Mouse (Mus musculus) MEL (cell line): ENCODE data around the gene Rragd. TPM values are rescaled to one million over a fixed set of nuclear protein-coding genes. Genes with fewer than 3 reads are reported as not detected.

Experiments
- DNase-seq: peaks from one replicate; pipeline ENCODE4 v3.0.0; 2011; ENCODE audit warnings: low read depth, low spot score
- H3K27ac ChIP-seq: 2 replicates; pipeline ENCODE4 v1.5.1; 2012; ENCODE audit warnings: low read depth, mild to moderate bottlenecking, control low read depth, low read length, moderate library complexity; ENCODE audit not compliant: control insufficient read depth
- H3K27me3 ChIP-seq, 2 experiments: fragments of 150-350 bp in 1 of 2; sonication (generic) in 1 of 2; 2 replicates each; pipeline ENCODE4 v1.6.1; 2012; ENCODE audit warnings: low read length in 2 of 2, mild to moderate bottlenecking in 2 of 2, improper control_type of control experiment in 1 of 2, moderate library complexity in 1 of 2; ENCODE audit not compliant: insufficient read depth in 2 of 2, control insufficient read depth in 1 of 2
- H3K36me3 ChIP-seq, 2 experiments: 2 replicates each; pipeline ENCODE4 v1.6.1; 2012 to 2014; ENCODE audit warnings: low read length in 2 of 2, improper control_type of control experiment in 1 of 2, inconsistent platforms in 1 of 2, mild to moderate bottlenecking in 1 of 2; ENCODE audit not compliant: insufficient read depth in 2 of 2, control insufficient read depth in 1 of 2
- H3K4me1 ChIP-seq, 2 experiments: fragments of 150-350 bp in 1 of 2; sonication (generic) in 1 of 2; 2 replicates each; pipeline ENCODE4 v1.6.1; 2012; ENCODE audit warnings: low read length in 2 of 2, improper control_type of control experiment in 1 of 2, mild to moderate bottlenecking in 1 of 2; ENCODE audit not compliant: insufficient read depth in 2 of 2, control insufficient read depth in 1 of 2
- H3K4me3 ChIP-seq, 2 experiments: fragments of 150-350 bp in 1 of 2; sonication (generic) in 1 of 2; 2 replicates each; pipeline ENCODE4 v1.5.1; 2012; ENCODE audit warnings: low read depth in 2 of 2, low read length in 2 of 2, mild to moderate bottlenecking in 2 of 2, moderate library complexity in 2 of 2, control low read depth in 1 of 2, improper control_type of control experiment in 1 of 2; ENCODE audit not compliant: control insufficient read depth in 1 of 2, insufficient read depth in 1 of 2
- H3K79me2 ChIP-seq: 2 replicates; pipeline ENCODE4 v1.6.1; 2012; ENCODE audit warnings: mild to moderate bottlenecking, low read length, moderate library complexity; ENCODE audit not compliant: control insufficient read depth, poor library complexity, insufficient read depth
- H3K9ac ChIP-seq: 2 replicates; pipeline ENCODE4 v1.6.1; 2012; ENCODE audit warnings: low read depth, mild to moderate bottlenecking, control low read depth, low read length, moderate library complexity; ENCODE audit not compliant: control insufficient read depth, poor library complexity, severe bottlenecking
- H3K9me3 ChIP-seq: fragments of 150-350 bp; sonication (generic); replicated peaks from 2 replicates; pipeline ENCODE4 v1.6.1; 2012; ENCODE audit warnings: mild to moderate bottlenecking, low read length, improper control_type of control experiment, moderate library complexity; ENCODE audit not compliant: insufficient read depth
- CHD2 ChIP-seq: IDR thresholded peaks from 2 replicates; pipeline ENCODE4 v1.6.1; 2011; ENCODE audit warnings: low read length, improper control_type of control experiment
- E2F4 ChIP-seq: IDR thresholded peaks from 2 replicates; pipeline ENCODE4 v1.6.1; 2011; ENCODE audit warnings: low read depth, low read length, improper control_type of control experiment, borderline replicate concordance
- ELF1 ChIP-seq: IDR thresholded peaks from 2 replicates; pipeline ENCODE4 v1.6.1; 2014; ENCODE audit warnings: low read depth, mild to moderate bottlenecking, inconsistent platforms, low read length, improper control_type of control experiment, moderate library complexity
- EP300 ChIP-seq, 2 experiments: IDR thresholded peaks; 2 replicates each; pipeline ENCODE4 v1.6.1; 2011; ENCODE audit warnings: improper control_type of control experiment in 2 of 2, low read length in 2 of 2, low read depth in 1 of 2, mild to moderate bottlenecking in 1 of 2
- GATA1 ChIP-seq: IDR thresholded peaks from 2 replicates; pipeline ENCODE4 v1.6.1; 2011; ENCODE audit warnings: low read depth, low read length, improper control_type of control experiment
- JUND ChIP-seq: IDR thresholded peaks from 2 replicates; pipeline ENCODE4 v1.6.1; 2011; ENCODE audit warnings: low read depth, mild to moderate bottlenecking, improper control_type of control experiment, low read length
- MAFK ChIP-seq: IDR thresholded peaks from 2 replicates; pipeline ENCODE4 v1.6.1; 2011; ENCODE audit warnings: low read depth, mild to moderate bottlenecking, low read length, improper control_type of control experiment, borderline replicate concordance
- MXI1 ChIP-seq: IDR thresholded peaks from 2 replicates; pipeline ENCODE4 v1.6.1; 2011; ENCODE audit warnings: mild to moderate bottlenecking, low read depth, low read length, improper control_type of control experiment
- MYB ChIP-seq: IDR thresholded peaks from 2 replicates; pipeline ENCODE4 v1.6.1; 2011; ENCODE audit warnings: mild to moderate bottlenecking, low read depth, low read length, improper control_type of control experiment
- MYC ChIP-seq: IDR thresholded peaks from 2 replicates; pipeline ENCODE4 v1.6.1; 2011; ENCODE audit warnings: low read depth, mild to moderate bottlenecking, low read length, improper control_type of control experiment, moderate library complexity
- NELFE ChIP-seq: IDR thresholded peaks from 2 replicates; pipeline ENCODE4 v1.6.1; 2011; ENCODE audit warnings: low read depth, low read length, improper control_type of control experiment
- NRF1 ChIP-seq: IDR thresholded peaks from 2 replicates; pipeline ENCODE4 v1.6.1; 2014; ENCODE audit warnings: low read depth, mild to moderate bottlenecking, inconsistent platforms, low read length, improper control_type of control experiment, moderate library complexity; ENCODE audit not compliant: poor library complexity, insufficient read depth, severe bottlenecking
- POLR2A ChIP-seq, 2 experiments: IDR thresholded peaks; 2 replicates each; pipeline ENCODE4 v1.6.1; 2011 to 2012; ENCODE audit warnings: low read length in 2 of 2, mild to moderate bottlenecking in 2 of 2, control low read depth in 1 of 2, improper control_type of control experiment in 1 of 2, low read depth in 1 of 2, moderate library complexity in 1 of 2; ENCODE audit not compliant: control insufficient read depth in 1 of 2, insufficient read depth in 1 of 2, poor library complexity in 1 of 2
- POLR2AphosphoS2 ChIP-seq: IDR thresholded peaks from 2 replicates; pipeline ENCODE4 v1.6.1; 2011; ENCODE audit warnings: low read length, improper control_type of control experiment
- POLR2AphosphoS5 ChIP-seq: IDR thresholded peaks from 2 replicates; pipeline ENCODE4 v1.6.1; 2012; ENCODE audit warnings: low read depth, borderline replicate concordance, mild to moderate bottlenecking, inconsistent platforms, low read length, moderate library complexity, mixed read lengths
- RAD21 ChIP-seq: IDR thresholded peaks from 2 replicates; pipeline ENCODE4 v1.6.1; 2011; ENCODE audit warnings: mild to moderate bottlenecking, low read depth, low read length, improper control_type of control experiment
- RCOR1 ChIP-seq: IDR thresholded peaks from 2 replicates; pipeline ENCODE4 v1.6.1; 2012; ENCODE audit warnings: low read depth, mild to moderate bottlenecking, inconsistent platforms, low read length, improper control_type of control experiment
- SIN3A ChIP-seq: IDR thresholded peaks from 2 replicates; pipeline ENCODE4 v1.6.1; 2012; ENCODE audit warnings: low read length, improper control_type of control experiment, inconsistent platforms
- SMC3 ChIP-seq: IDR thresholded peaks from 2 replicates; pipeline ENCODE4 v1.6.1; 2011; ENCODE audit warnings: low read depth, low read length, improper control_type of control experiment
- TAL1 ChIP-seq: IDR thresholded peaks from 2 replicates; pipeline ENCODE4 v1.6.1; 2012; ENCODE audit warnings: mild to moderate bottlenecking, inconsistent platforms, low read length, moderate library complexity, mixed read lengths
- USF1 ChIP-seq: IDR thresholded peaks from 2 replicates; pipeline ENCODE4 v1.6.1; 2014; ENCODE audit warnings: low read depth, mild to moderate bottlenecking, inconsistent platforms, low read length, improper control_type of control experiment, moderate library complexity
- USF2 ChIP-seq, 2 experiments: IDR thresholded peaks; 2 replicates each; pipeline ENCODE4 v1.6.1; 2011 to 2012; ENCODE audit warnings: improper control_type of control experiment in 2 of 2, low read length in 2 of 2, borderline replicate concordance in 1 of 2, inconsistent platforms in 1 of 2, low read depth in 1 of 2, mild to moderate bottlenecking in 1 of 2; ENCODE audit not compliant: insufficient read depth in 1 of 2
- ZC3H11A ChIP-seq: IDR thresholded peaks from 2 replicates; pipeline ENCODE4 v1.6.1; 2012; ENCODE audit warnings: low read depth, mild to moderate bottlenecking, inconsistent platforms, low read length, improper control_type of control experiment
- ZKSCAN1 ChIP-seq: IDR thresholded peaks from 2 replicates; pipeline ENCODE4 v1.6.1; 2012; ENCODE audit warnings: low read depth, mild to moderate bottlenecking, inconsistent platforms, low read length, improper control_type of control experiment, moderate library complexity
- ZMIZ1 ChIP-seq: IDR thresholded peaks from 2 replicates; pipeline ENCODE4 v1.6.1; 2012; ENCODE audit warnings: low read depth, mild to moderate bottlenecking, inconsistent platforms, low read length, improper control_type of control experiment, moderate library complexity
- polyA plus RNA-seq, 2 experiments: library from polyadenylated mRNA; stranded (reverse) in 1 of 2; unstranded in 1 of 2; fragments of >175 nt in 1 of 2; fragments of >200 nt in 1 of 2; gene quantifications; 2 replicates each; pipeline versions ENCODE4 v1.2.1 to v1.2.4; 2012; ENCODE audit warnings: low replicate concordance in 2 of 2, low read depth in 1 of 2; ENCODE audit not compliant: insufficient read length in 2 of 2, insufficient read depth in 1 of 2, missing spikeins in 1 of 2
- total RNA-seq: library from RNA; depleted of rRNA; stranded (reverse); fragments of 300-350 nt; gene quantifications from 2 replicates; pipeline ENCODE4 v1.2.3, GENCODE M21; 2012

Gene Rragd
- total and polyA plus RNA-seq, 3 experiments = not detected

DNA sequence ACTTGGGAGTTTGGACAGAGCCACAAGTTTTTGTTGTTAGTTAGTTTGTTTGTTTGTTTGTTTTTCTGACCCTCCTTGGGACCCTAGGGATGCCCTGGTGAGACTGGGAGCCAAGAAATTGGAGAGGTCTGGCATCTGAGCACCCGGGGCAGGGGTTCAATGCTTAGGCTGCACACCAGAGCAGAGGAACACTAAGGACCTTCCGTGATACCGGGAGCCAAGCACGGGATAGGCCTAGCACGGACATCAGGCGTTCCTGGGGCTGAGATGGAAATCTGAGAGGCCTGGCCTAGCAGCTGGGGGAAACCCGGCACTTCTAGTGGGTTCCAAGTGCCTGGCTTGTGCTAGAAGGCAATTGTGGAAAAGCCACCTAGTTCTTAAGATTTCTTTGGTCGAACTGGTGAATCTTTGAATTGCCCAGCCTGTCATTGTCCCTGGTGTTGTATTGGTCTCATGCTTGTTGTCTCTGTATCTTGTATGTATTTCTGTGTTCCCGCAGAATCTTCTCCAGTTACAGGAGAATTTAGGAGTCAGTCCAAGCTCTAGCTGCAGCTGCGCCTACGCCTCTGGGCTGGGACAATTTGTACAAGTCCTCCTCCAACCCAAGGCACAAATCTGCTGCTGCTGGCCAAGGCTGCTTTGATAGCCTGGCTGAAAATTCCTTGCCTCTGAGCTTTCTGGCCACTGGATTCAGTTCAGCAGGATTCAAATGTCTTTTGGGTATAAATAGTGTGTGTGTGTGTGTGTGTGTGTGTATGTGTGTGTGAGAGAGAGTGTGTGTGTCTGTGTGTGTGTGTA lies 75.3 kb downstream of the Rragd start (continued):
- TF ChIP-seq USF2 (IDR thresholded peaks at IDR 0.05; ENCODE audit: borderline replicate concordance in 1 of 2, insufficient read depth in 1 of 2, low read depth in 1 of 2, low read length in 2 of 2) (no peak), POLR2A (IDR thresholded peaks at IDR 0.05; ENCODE audit: control insufficient read depth in 1 of 2, insufficient read depth in 1 of 2, low read depth in 1 of 2, low read length in 2 of 2, poor library complexity in 1 of 2) (no peak)

DNA sequence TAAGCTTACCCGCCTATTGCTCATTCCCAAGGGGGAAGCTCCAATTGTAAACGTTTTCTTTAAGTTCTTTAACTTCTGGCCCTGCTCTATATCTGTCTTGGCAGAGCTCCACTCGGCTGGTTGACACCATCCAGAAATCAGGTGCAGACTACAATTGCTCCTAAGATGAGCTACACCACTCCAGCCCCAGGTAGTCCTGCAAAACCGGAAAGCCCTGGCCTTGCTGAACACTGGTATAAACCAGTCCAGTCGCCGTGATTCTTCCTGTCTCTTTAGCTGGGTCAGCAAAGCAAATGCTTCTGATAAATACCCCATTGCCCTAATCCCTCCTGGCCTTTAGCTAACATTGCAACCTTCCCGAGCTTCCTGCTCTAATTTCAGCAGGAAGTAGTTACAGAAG lies 78.3 kb downstream of the Rragd start:
- no peaks in the 10 kb centered on the region for H3K4me1 ChIP-seq
- no peak overlapping the region for H3K4me3 ChIP-seq
- H3K36me3 ChIP-seq = no peaks in the 10 kb centered on the region
- H3K9me3 ChIP-seq = no peaks in the 10 kb centered on the region
- no peak for DNase-seq
- TF ChIP-seq EP300 (IDR thresholded peaks at IDR 0.05; ENCODE audit: low read depth in 1 of 2, low read length in 2 of 2) (no peak), RAD21 (no peak), JUND (no peak), TAL1 (no peak), SMC3 (no peak), MAFK (no peak), ZMIZ1 (no peak), POLR2AphosphoS2 (no peak), CHD2 (no peak), USF1 (no peak), POLR2A (IDR thresholded peaks at IDR 0.05; ENCODE audit: control insufficient read depth in 1 of 2, insufficient read depth in 1 of 2, low read depth in 1 of 2, low read length in 2 of 2, poor library complexity in 1 of 2) (no peak), USF2 (IDR thresholded peaks at IDR 0.05; ENCODE audit: borderline replicate concordance in 1 of 2, insufficient read depth in 1 of 2, low read depth in 1 of 2, low read length in 2 of 2) (no peak), GATA1 (no peak), ZC3H11A (no peak), E2F4 (no peak)
- H3K27ac ChIP-seq = no peak overlapping the region
- H3K27me3 ChIP-seq = no peaks in the 10 kb centered on the region
- no peak overlapping the region for H3K9ac ChIP-seq
- H3K79me2 ChIP-seq = no peaks in the 10 kb centered on the region

DNA sequence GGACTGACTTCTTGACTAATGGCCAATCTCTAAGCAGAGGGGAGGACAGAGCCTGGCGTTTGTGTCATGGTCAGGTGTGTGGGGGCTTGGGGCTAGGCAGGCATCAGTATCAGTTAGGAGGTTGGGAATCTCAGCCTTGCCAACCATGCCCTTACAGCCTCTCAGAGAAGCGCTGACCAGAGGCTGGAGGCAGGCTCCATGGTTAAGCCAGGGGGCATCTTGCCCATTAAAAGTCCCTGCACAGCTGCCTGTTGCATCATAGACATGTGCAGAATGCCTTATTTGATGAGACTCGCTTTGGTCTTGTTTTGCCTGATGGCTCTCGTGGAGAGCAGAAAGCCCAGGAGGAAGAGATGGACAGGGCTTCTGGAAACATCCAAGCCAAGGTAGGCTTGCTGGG lies 80.1 kb downstream of the Rragd start, which contains the start of gene Gabrr2:
Gene Gabrr2, plus strand, starts transcription at position 19 of the 400 bp plus-strand sequence.
- Histone ChIP-seq H3K27me3 (no peaks in the 10 kb centered on the region), H3K36me3 (no peaks in the 10 kb centered on the region), H3K4me3 (no peak within 1 kb of the TSS), H3K9ac (no peak within 1 kb of the TSS), H3K9me3 (no peaks in the 10 kb centered on the region), H3K4me1 (no peaks in the 10 kb centered on the region), H3K79me2 (no peaks in the 10 kb centered on the region), H3K27ac (no peak within 1 kb of the TSS)
- TF ChIP-seq ZKSCAN1 (no peak), POLR2AphosphoS5 (no peak), NRF1 (no peak), NELFE (no peak), ELF1 (no peak), RCOR1 (no peak), MXI1 (no peak), MAFK (no peak), ZC3H11A (no peak), MYB (no peak), SIN3A (no peak), MYC (no peak)
- DNase-seq = no peak
